Mouse (Mus musculus) neutrophil, adult 5-6 weeks (primary cell): ENCODE data around the gene Zfp819. TPM values are rescaled to one million over a fixed set of nuclear protein-coding genes. Genes with fewer than 3 reads are reported as not detected.
"Not testable (repeated sequence)": the region's sequence is repeated elsewhere in the genome, so short reads cannot be mapped to it uniquely, and the experiment has no call there.

Experiments used
- ATAC-seq: fragments of 151-379, 151-347 bp; 2 replicates; pipeline ENCODE4 v1.8.0; 2017; ENCODE audit warnings: mild to moderate bottlenecking, moderate TSS enrichment; ENCODE audit not compliant: insufficient number of reproducible peaks, poor library complexity, low FRiP score, severe bottlenecking; ENCODE audit errors: extremely low read depth
- total RNA-seq: library from RNA; stranded (forward); fragments of 200-1000 nt; gene quantifications from 2 replicates; pipeline ENCODE4 v1.2.3, GENCODE M21; 2017

The Zfp819 gene
- total RNA-seq, 1 experiment from 2014 or later = 0.23 TPM

DNA sequence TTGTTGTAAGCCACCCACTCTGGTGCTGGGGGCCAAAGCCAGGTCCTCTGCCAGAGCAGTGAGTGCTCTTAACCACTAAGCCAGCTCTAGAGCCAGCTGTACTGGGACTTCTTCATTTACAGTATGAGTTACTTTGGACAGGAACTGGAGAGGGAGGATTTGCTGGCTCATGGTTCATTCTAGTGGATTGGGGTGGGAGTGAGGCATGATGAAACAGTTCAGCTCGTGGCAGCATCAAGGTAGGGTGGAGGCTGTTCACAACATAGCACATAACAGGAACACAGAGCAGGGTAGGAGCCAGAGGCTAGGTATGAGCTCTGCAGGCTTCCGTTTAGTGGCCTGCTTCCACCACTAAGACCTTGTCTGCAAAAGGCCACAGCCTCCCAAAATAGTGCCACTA, 29.2 kb downstream of the Zfp819 start:
- peak; percentile 78 for ATAC-seq

DNA sequence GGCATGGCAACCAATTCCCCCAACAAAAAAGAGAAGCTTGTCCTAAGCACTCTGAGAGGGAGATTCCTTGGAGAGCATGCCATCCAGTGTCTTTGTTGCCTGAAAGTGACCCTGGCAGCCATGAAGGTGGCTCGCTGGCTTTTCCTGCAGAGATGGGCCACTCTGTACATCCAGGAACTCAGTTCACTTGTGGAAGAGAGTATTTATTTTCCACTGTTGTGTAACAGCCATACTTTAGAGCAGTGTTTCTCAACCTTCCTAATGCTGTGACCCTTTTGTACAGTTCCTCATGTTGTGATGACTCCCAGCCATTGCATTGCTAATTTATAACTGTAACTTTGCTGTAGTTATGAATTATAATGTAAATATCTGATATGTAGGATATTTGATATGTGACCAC, 30.1 kb downstream of the Zfp819 start:
- ATAC-seq = peak; percentile 37; the same call in 1 of the 2 replicates

DNA sequence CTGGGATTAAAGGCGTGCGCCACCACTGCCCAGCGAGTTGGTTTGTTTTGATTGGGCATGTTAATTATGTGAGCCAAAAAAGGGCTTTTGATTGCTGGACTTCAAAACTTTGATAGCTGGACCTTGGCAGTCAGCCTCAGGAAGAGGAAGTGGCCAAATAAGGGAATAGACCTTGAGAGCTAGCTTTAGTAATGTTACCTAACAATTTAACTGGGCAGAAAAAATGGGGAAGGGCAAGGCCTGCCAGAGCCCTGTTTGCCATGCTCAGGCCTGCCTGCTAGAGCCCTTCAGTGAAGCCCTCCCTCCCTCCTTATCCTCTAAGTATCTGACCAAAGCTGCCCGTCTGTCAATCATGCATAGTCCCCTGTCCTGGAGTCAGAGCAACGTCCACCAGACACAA, 35.6 kb downstream of the Zfp819 start:
- ATAC-seq = peak; percentile 80

DNA sequence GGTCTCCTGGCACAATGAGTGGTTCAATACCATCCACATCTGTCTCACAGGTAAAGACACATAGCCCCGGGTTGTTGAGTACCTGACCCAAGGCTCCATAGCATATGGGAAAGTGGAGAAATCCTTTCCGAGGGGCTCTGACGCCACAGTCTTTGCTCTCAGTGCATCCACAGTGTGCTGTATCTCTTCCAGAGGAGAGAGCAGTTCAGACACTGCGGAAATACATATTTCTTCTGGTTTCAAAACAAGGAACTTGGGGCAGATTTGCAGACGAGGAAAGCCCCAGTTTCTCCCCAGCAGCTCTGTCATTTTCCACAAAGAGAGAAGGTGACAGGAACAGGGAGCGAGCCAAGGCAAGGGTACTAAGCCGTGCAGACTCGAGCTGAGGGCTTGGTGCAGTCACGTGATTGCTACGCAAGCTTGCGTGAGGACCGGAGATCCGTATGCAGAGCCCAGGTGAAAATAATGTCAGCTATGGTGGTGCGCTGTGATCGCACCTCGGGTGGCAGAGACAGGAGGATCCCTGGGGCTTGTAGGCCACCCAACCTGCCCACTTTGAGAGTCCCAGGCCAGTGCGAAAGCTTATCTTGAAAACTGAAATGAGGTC, 36.2 kb downstream of the Zfp819 start:
- ATAC-seq = no peak

DNA sequence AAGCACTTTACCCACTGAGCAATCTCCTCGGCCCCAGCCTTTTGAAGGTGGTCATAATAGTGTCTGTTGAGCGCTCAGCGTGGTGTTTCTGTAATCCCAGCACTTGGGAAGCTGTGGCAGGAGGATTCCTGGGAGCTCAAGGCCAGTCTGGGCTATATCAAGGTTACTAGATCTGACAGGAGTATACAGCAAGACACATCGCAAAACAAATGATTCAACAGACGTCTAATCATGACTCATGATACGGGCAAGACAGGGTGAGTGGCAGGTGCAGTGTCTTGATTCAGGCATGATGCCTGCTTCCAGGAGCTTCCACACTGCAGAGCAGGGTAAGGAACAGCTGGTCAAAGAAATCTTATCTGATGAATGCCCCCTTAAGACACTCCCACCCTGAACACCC, 45.7 kb downstream of the Zfp819 start:
- ATAC-seq = no peak

DNA sequence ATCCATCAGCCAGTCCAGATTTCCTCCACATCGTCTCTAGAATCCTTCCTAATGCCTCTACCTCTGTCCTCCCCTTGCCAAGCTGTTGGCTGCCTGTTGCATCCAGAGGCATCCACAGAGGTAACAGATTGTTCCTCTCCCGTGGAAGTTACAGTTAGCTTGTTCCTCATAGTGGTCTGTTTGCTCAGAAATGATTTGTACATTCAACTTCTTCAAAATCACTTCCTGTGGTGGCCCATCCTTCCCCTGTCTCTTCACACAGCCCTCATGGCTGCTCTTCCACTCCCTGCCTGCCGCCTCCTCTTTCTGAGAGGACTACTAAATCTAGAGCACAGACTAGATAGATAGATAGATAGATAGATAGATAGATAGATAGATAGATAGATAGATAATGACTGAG, 47.5 kb downstream of the Zfp819 start:
- ATAC-seq = peak; percentile 71

DNA sequence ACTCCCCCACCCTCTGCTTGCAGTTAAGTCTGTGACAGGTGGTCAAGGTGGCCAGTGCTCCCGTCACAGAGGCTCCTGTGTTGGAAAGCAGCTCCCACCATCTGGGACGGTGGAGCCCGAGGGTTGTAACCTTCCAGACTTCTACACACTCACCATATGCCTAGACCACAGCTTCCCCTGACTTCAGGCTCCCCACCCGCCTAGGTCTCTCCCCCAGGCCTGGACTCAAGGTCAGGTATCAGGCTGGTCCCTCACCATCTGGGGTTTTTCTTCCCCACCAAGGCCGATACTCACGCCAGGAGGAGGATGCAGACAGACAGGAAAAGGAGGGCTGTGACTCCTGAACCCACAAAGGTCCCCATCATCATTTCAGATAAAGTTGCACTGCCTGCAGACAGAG, 49.3 kb downstream of the Zfp819 start:
- no peak for ATAC-seq

DNA sequence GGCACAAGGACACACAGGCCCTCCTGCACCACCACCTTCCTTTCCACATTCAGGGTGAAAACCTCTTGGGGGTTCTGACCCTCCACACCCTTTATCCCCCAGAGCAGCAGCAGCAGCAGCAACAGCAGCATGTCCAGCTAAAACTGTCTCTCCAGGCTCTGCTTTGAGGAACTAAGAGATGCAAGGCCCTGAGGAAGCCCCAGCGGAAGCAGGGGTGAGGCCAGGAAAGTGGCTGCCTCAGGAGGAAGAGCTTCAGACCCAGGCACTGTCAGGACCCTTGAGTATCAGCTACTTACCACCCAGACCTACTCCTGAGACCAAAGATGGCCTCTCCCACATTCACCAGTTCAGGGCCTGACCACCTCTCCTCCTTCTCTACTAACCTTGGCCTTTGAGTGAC, 53.0 kb downstream of the Zfp819 start, which contains the start of gene Siglece:
Gene Siglece (minus strand): TSS at position 160 of the 400 bp plus-strand sequence.
- ATAC-seq = 0 out of 2 replicates have a peak, but pooled peaks have one; percentile 34

DNA sequence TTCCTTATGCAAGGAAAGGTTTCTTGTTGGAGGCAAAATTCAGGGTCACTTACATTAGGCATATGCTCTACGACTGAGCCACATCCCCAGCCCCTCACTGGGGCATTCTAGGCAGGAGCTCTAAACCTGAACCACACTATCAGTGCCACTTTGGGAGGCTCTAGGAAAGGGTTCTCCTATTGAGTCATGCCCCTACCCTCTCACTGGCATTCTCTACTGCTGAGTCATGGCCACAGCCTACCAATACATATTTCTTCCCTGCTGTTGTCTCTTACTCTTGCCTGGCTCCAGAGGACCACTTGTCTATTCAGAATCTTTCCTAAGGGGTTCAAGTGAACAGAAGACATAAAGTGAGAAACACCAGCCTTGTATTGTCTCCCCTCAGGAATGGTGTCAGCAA, 55.8 kb downstream of the Zfp819 start:
- ATAC-seq = no peak; the same call in 1 of the 2 replicates

DNA sequence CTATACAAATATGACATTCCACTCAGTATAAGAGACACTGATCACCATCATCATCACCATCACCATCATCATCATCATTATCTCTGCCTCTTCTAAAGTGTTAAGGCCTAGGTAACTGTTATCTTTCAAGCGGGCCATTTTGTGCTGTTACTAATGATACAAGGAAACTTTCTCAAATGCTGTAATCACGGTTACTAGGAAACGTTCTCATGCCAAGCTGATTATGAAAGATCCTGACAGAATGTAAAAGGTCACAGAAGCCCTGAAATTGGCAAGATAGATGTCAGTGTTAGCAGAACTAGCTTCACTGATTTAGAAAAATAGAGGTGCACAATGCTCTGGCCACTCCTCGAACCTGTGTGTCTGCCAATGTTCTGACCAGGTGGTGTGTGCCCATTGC, 60.3 kb downstream of the Zfp819 start:
- not testable (repeated sequence) for ATAC-seq

Other genes with a start within 250 kb of the Zfp819 start
- gene Siglecg, start 199.0 kb upstream of the Zfp819 start, total RNA-seq = 222 and 223 TPM in 2 replicates
- gene Lim2, start 179.5 kb upstream of the Zfp819 start, total RNA-seq = not detected in 2 replicates
- gene Nkg7, start 170.1 kb upstream of the Zfp819 start, total RNA-seq = 10.7 and 13.1 TPM in 2 replicates
- not detected in 2 replicates for gene Cldnd2, start 166.4 kb upstream of the Zfp819 start, total RNA-seq
- 36.3 and 42.4 TPM in 2 replicates for gene Etfb, start 163.1 kb upstream of the Zfp819 start, total RNA-seq
- gene Gm45233, start 163.0 kb upstream of the Zfp819 start, total RNA-seq = not detected in 2 replicates
- 11.4 and 17.1 TPM in 2 replicates for gene Vsig10l, start 144.0 kb upstream of the Zfp819 start, total RNA-seq
- gene Iglon5, start 117.1 kb upstream of the Zfp819 start, total RNA-seq = not detected in 2 replicates
- gene 4931406B18Rik, start 101.2 kb upstream of the Zfp819 start, total RNA-seq = 1.9 and 2.1 TPM in 2 replicates
- gene Cd33, start 62.7 kb upstream of the Zfp819 start, total RNA-seq = 246 and 256 TPM in 2 replicates
- gene Zfp658, start 44.9 kb upstream of the Zfp819 start, total RNA-seq = 3.3 and 3.7 TPM in 2 replicates
- 9.1 and 9.7 TPM in 2 replicates for gene Zfp719, start 27.6 kb upstream of the Zfp819 start, total RNA-seq
- gene Ceacam18, start 27.5 kb downstream of the Zfp819 start, total RNA-seq = 1.0 TPM in 1 of 2 replicates, not detected in the other
- 135 and 136 TPM in 2 replicates for gene Siglece, start 53.0 kb downstream of the Zfp819 start, total RNA-seq
- 1.9 and 2.8 TPM in 2 replicates for gene Ctu1, start 64.8 kb downstream of the Zfp819 start, total RNA-seq
- not detected in 2 replicates for gene Klk14, start 83.2 kb downstream of the Zfp819 start, total RNA-seq
- not detected in 2 replicates for gene Klk13, start 105.4 kb downstream of the Zfp819 start, total RNA-seq
- gene Klk12, start 161.7 kb downstream of the Zfp819 start, total RNA-seq = not detected in 2 replicates
- not detected in 2 replicates for gene Klk11, start 167.4 kb downstream of the Zfp819 start, total RNA-seq
- 0.35 TPM in 1 of 2 replicates, not detected in the other for gene Klk10, start 173.9 kb downstream of the Zfp819 start, total RNA-seq
- not detected in 2 replicates for gene Klk9, start 184.7 kb downstream of the Zfp819 start, total RNA-seq
- 4.1 TPM in 2 replicates for gene Klk8, start 190.4 kb downstream of the Zfp819 start, total RNA-seq
- gene Klk7, start 204.1 kb downstream of the Zfp819 start, total RNA-seq = not detected in 2 replicates
- gene Klk6, start 217.3 kb downstream of the Zfp819 start, total RNA-seq = not detected in 2 replicates
- gene Klk5, start 234.8 kb downstream of the Zfp819 start, total RNA-seq = not detected in 2 replicates